Comparison of ENCODE assay signal across 1 mouse cellular context in genomic region chr9:120132980-120133754, GRCm38 (mm10).
A peak's percentile ranks its signal among the peaks of the same experiment; 100 is the strongest.
TF ChIP-seq lines count a peak whose summit lies in the region.

No protein-coding gene starts in this region.

TF ChIP-seq in CH12.LX, 34 proteins besides CTCF, POLR2A, EP300 and RAD21:
- TF ChIP-seq USF1 (IDR thresholded peaks at IDR 0.05; ENCODE audit: low read depth, low read length) (no peak), BHLHE40 (IDR thresholded peaks at IDR 0.05; ENCODE audit: low read depth, low read length) (peak; percentile 23; the same call in 1 of the 2 replicates), SMC3 (IDR thresholded peaks at IDR 0.05; ENCODE audit: low read depth, low read length) (no peak), ZMIZ1 (IDR thresholded peaks at IDR 0.05; ENCODE audit: low read depth, low read length) (peak; percentile 91), TBP (conservative IDR thresholded peaks at IDR 0.05; ENCODE audit: low read depth, low read length) (no peak), MYC (IDR thresholded peaks at IDR 0.05; ENCODE audit: low read depth, low read length) (peak; percentile 63; the same call in 1 of the 2 replicates), MAX (IDR thresholded peaks at IDR 0.05; ENCODE audit: low read length) (peak; percentile 52; the same call in 1 of the 2 replicates), MEF2A (IDR thresholded peaks at IDR 0.05; ENCODE audit: borderline replicate concordance, low read depth, low read length) (0 out of 2 replicates have a peak, but pooled peaks have one; percentile 16), CHD1 (IDR thresholded peaks at IDR 0.05; ENCODE audit: low read depth, low read length) (no peak), MAFK (IDR thresholded peaks at IDR 0.05; ENCODE audit: insufficient replicate concordance, low read length) (peak; percentile 69; the same call in 1 of the 2 replicates), GABPA (IDR thresholded peaks at IDR 0.05; ENCODE audit: insufficient replicate concordance, low read depth, low read length) (no peak), TCF12 (IDR thresholded peaks at IDR 0.05; ENCODE audit: low read depth, low read length) (0 out of 2 replicates have a peak, but pooled peaks have one; percentile 17), MXI1 (IDR thresholded peaks at IDR 0.05; ENCODE audit: low read depth, low read length) (0 out of 2 replicates have a peak, but pooled peaks have one; percentile 46), POLR2AphosphoS2 (IDR thresholded peaks at IDR 0.05; ENCODE audit: low read depth, low read length) (peak; percentile 99), JUND (conservative IDR thresholded peaks at IDR 0.05; ENCODE audit: low read depth, low read length) (0 out of 2 replicates have a peak, but pooled peaks have one; percentile 27), RCOR1 (conservative IDR thresholded peaks at IDR 0.05; ENCODE audit: low read depth, low read length) (peak; percentile 92), PAX5 (IDR thresholded peaks at IDR 0.05; ENCODE audit: low read length) (no peak), ETS1 (conservative IDR thresholded peaks at IDR 0.05; ENCODE audit: low read depth, low read length) (peak; percentile 22), KAT2A (IDR thresholded peaks at IDR 0.05; ENCODE audit: insufficient replicate concordance, low read length) (0 out of 2 replicates have a peak, but pooled peaks have one; percentile 64), NRF1 (IDR thresholded peaks at IDR 0.05; ENCODE audit: low read depth, low read length) (no peak), CHD2 (IDR thresholded peaks at IDR 0.05; ENCODE audit: low read length) (peak; percentile 85), MAZ (IDR thresholded peaks at IDR 0.05; ENCODE audit: low read depth, low read length) (no peak; the same call in 1 of the 2 replicates), ZC3H11A (IDR thresholded peaks at IDR 0.05; ENCODE audit: low read depth, low read length) (no peak), USF2 (conservative IDR thresholded peaks at IDR 0.05; ENCODE audit: low read depth, low read length) (no peak), E2F4 (IDR thresholded peaks at IDR 0.05; ENCODE audit: insufficient replicate concordance, low read depth, low read length) (0 out of 2 replicates have a peak, but pooled peaks have one; percentile 68), NELFE (IDR thresholded peaks at IDR 0.05; ENCODE audit: low read depth, low read length) (peak; percentile 37; the same call in 1 of the 2 replicates), SIN3A (IDR thresholded peaks at IDR 0.05; ENCODE audit: low read length) (peak; percentile 60; the same call in 1 of the 2 replicates), ZKSCAN1 (IDR thresholded peaks at IDR 0.05; ENCODE audit: borderline replicate concordance, low read depth, low read length) (no peak), ELF1 (IDR thresholded peaks at IDR 0.05; ENCODE audit: low read depth, low read length) (0 out of 2 replicates have a peak, but pooled peaks have one; percentile 47), HCFC1 (IDR thresholded peaks at IDR 0.05; ENCODE audit: low read depth, low read length) (peak; percentile 20; the same call in 1 of the 2 replicates), UBTF (IDR thresholded peaks at IDR 0.05; ENCODE audit: low read depth, low read length) (no peak), ZNF384 (IDR thresholded peaks at IDR 0.05; ENCODE audit: low read depth, low read length) (no peak), JUN (IDR thresholded peaks at IDR 0.05; ENCODE audit: insufficient read depth, low read depth, low read length) (no peak), IRF4 (IDR thresholded peaks at IDR 0.05; ENCODE audit: low read depth, low read length) (no peak)
